Mouse (Mus musculus): Measurements from ENCODE around the gene Dop1b. TPM values are rescaled to one million over a fixed set of nuclear protein-coding genes. Genes with fewer than 3 reads are reported as not detected.

Dop1b gene
- polyA plus RNA-seq, 1 experiment from 2014 or later, result 31.0 TPM

GRCm38 (mm10) chr16:93789971-93790755 is 78.5 kb downstream of the Dop1b start:
- no peak for ATAC-seq (ENCODE audit: low FRiP score)
- 28% methylated on average over 5 of the region's 5 CpGs for WGBS

GRCm38 (mm10) chr16:93792981-93793630 is 81.4 kb downstream of the Dop1b start:
- 74% methylated on average over 15 of the region's 15 CpGs for WGBS
- H3K9ac ChIP-seq, result no peak overlapping the region
- H3K27ac ChIP-seq, result no peak overlapping the region
- H3K4me2 ChIP-seq, result no peak overlapping the region
- ATAC-seq (ENCODE audit: low FRiP score), result no peak
- no peaks in the 10 kb centered on the region for H3K9me3 ChIP-seq
- no peaks in the 10 kb centered on the region for H3K27me3 ChIP-seq
- peaks cover 40% of the 10 kb centered on the region for H3K36me3 ChIP-seq
- H3K4me3 ChIP-seq, result no peak overlapping the region
- H3K4me1 ChIP-seq (replicated peaks), result peaks cover 9% of the 10 kb centered on the region

More at GRCm38 (mm10) chr16:93789971-93790755, 78.5 kb downstream of the Dop1b start:
- Histone ChIP-seq H3K9me3 (no peaks in the 10 kb centered on the region), H3K9ac (no peak overlapping the region), H3K27me3 (no peaks in the 10 kb centered on the region), H3K36me3 (peaks cover 29% of the 10 kb centered on the region), H3K4me1 (replicated peaks) (peaks cover 12% of the 10 kb centered on the region), H3K4me2 (no peak overlapping the region), H3K4me3 (no peak overlapping the region), H3K27ac (peak overlapping the region; percentile 67)

GRCm38 (mm10) chr16:93794845-93795244 is 83.1 kb downstream of the Dop1b start:
- Histone ChIP-seq H3K9me3 (no peaks in the 10 kb centered on the region), H3K4me2 (no peak overlapping the region), H3K27ac (no peak overlapping the region), H3K9ac (no peak overlapping the region), H3K27me3 (no peaks in the 10 kb centered on the region), H3K4me3 (no peak overlapping the region), H3K36me3 (peaks cover 56% of the 10 kb centered on the region), H3K4me1 (replicated peaks) (peaks cover 9% of the 10 kb centered on the region)
- ATAC-seq (ENCODE audit: low FRiP score), result no peak
- WGBS, result 78% methylated on average over 5 of the region's 5 CpGs

- Histone ChIP-seq H3K4me1 (replicated peaks) (peaks cover 8% of the 10 kb centered on the region), H3K9ac (no peak overlapping the region), H3K4me2 (no peak overlapping the region), H3K9me3 (no peaks in the 10 kb centered on the region), H3K27ac (no peak overlapping the region), H3K36me3 (peaks cover 62% of the 10 kb centered on the region), H3K27me3 (no peaks in the 10 kb centered on the region), H3K4me3 (no peak overlapping the region)
- WGBS, result 96% methylated on average over 5 of the region's 5 CpGs
- no peak for ATAC-seq (ENCODE audit: low FRiP score)
These were observed 83.7 kb downstream of the Dop1b start for GRCm38 (mm10) chr16:93795391-93795790.

GRCm38 (mm10) chr16:93797021-93797840 is 85.5 kb downstream of the Dop1b start:
- H3K36me3 ChIP-seq, result peaks cover 77% of the 10 kb centered on the region
- H3K27ac ChIP-seq, result no peak overlapping the region
- no peak overlapping the region for H3K4me3 ChIP-seq
- no peak overlapping the region for H3K4me2 ChIP-seq
- no peaks in the 10 kb centered on the region for H3K9me3 ChIP-seq
- H3K4me1 ChIP-seq (replicated peaks), result no peaks in the 10 kb centered on the region
- no peak overlapping the region for H3K9ac ChIP-seq
- H3K27me3 ChIP-seq, result no peaks in the 10 kb centered on the region
- WGBS, result 88% methylated on average over 12 of the region's 12 CpGs
- no peak for ATAC-seq (ENCODE audit: low FRiP score)

GRCm38 (mm10) chr16:93797841-93798492 is 86.3 kb downstream of the Dop1b start:
- ATAC-seq (ENCODE audit: low FRiP score), result no peak
- no peaks in the 10 kb centered on the region for H3K27me3 ChIP-seq

GRCm38 (mm10) chr16:93798623-93799022 is 86.9 kb downstream of the Dop1b start:
- no peak overlapping the region for H3K4me3 ChIP-seq
- no peak overlapping the region for H3K27ac ChIP-seq
- H3K9me3 ChIP-seq, result no peaks in the 10 kb centered on the region
- no peak for ATAC-seq (ENCODE audit: low FRiP score)
- H3K4me2 ChIP-seq, result no peak overlapping the region
- H3K9ac ChIP-seq, result no peak overlapping the region
- no peaks in the 10 kb centered on the region for H3K27me3 ChIP-seq
- H3K36me3 ChIP-seq, result peaks cover 70% of the 10 kb centered on the region
- H3K4me1 ChIP-seq (replicated peaks), result no peaks in the 10 kb centered on the region
- 72% methylated on average over 5 of the region's 5 CpGs for WGBS

More at GRCm38 (mm10) chr16:93797841-93798492, 86.3 kb downstream of the Dop1b start:
- no peak overlapping the region for H3K27ac ChIP-seq
- no peaks in the 10 kb centered on the region for H3K4me1 ChIP-seq (replicated peaks)
- peaks cover 71% of the 10 kb centered on the region for H3K36me3 ChIP-seq
- no peak overlapping the region for H3K4me3 ChIP-seq
- H3K9me3 ChIP-seq, result no peaks in the 10 kb centered on the region
- H3K9ac ChIP-seq, result no peak overlapping the region; the same call in 1 of the 2 replicates
- H3K4me2 ChIP-seq, result no peak overlapping the region
- 88% methylated on average over 11 of the region's 11 CpGs for WGBS

- ATAC-seq (ENCODE audit: low FRiP score), result no peak
These were observed 87.4 kb downstream of the Dop1b start for GRCm38 (mm10) chr16:93799071-93799470.

GRCm38 (mm10) chr16:93799936-93800335 is 88.2 kb downstream of the Dop1b start:
- H3K27ac ChIP-seq, result no peak overlapping the region
- no peaks in the 10 kb centered on the region for H3K27me3 ChIP-seq
- H3K36me3 ChIP-seq, result peaks cover 69% of the 10 kb centered on the region
- no peaks in the 10 kb centered on the region for H3K9me3 ChIP-seq
- 98% methylated on average over 16 of the region's 16 CpGs for WGBS
- no peaks in the 10 kb centered on the region for H3K4me1 ChIP-seq (replicated peaks)
- no peak overlapping the region for H3K4me3 ChIP-seq
- H3K4me2 ChIP-seq, result no peak overlapping the region
- no peak overlapping the region for H3K9ac ChIP-seq
- ATAC-seq (ENCODE audit: low FRiP score), result no peak

More at GRCm38 (mm10) chr16:93799071-93799470, 87.4 kb downstream of the Dop1b start:
- 83% methylated on average over 3 of the region's 3 CpGs for WGBS
- H3K36me3 ChIP-seq, result peaks cover 70% of the 10 kb centered on the region
- H3K4me3 ChIP-seq, result no peak overlapping the region
- no peaks in the 10 kb centered on the region for H3K27me3 ChIP-seq
- no peak overlapping the region for H3K9ac ChIP-seq
- H3K27ac ChIP-seq, result no peak overlapping the region
- no peaks in the 10 kb centered on the region for H3K4me1 ChIP-seq (replicated peaks)
- H3K4me2 ChIP-seq, result no peak overlapping the region
- H3K9me3 ChIP-seq, result no peaks in the 10 kb centered on the region

GRCm38 (mm10) chr16:93807167-93807566 is 95.5 kb downstream of the Dop1b start:
- Histone ChIP-seq H3K27ac (no peak overlapping the region), H3K4me2 (no peak overlapping the region), H3K27me3 (no peaks in the 10 kb centered on the region), H3K36me3 (peaks cover 85% of the 10 kb centered on the region), H3K4me1 (replicated peaks) (peaks cover 9% of the 10 kb centered on the region; the same call in 1 of the 2 replicates), H3K9me3 (peaks cover 7% of the 10 kb centered on the region; the same call in 1 of the 2 replicates), H3K9ac (no peak overlapping the region), H3K4me3 (no peak overlapping the region)
- ATAC-seq (ENCODE audit: low FRiP score), result no peak
- 92% methylated on average over 6 of the region's 6 CpGs for WGBS

- peaks cover 7% of the 10 kb centered on the region; the same call in 1 of the 2 replicates for H3K9me3 ChIP-seq
- no peaks in the 10 kb centered on the region for H3K27me3 ChIP-seq
- H3K36me3 ChIP-seq, result peaks cover 89% of the 10 kb centered on the region
- 0 out of 2 replicates have a peak overlapping the region, but pooled peaks have one; percentile 40 for H3K27ac ChIP-seq
- ATAC-seq (ENCODE audit: low FRiP score), result no peak
- no peak overlapping the region for H3K4me3 ChIP-seq
- no peak overlapping the region for H3K4me2 ChIP-seq
- H3K9ac ChIP-seq, result no peak overlapping the region
- WGBS, result 50% methylated on average over 8 of the region's 8 CpGs
- peaks cover 9% of the 10 kb centered on the region; the same call in 1 of the 2 replicates for H3K4me1 ChIP-seq (replicated peaks)
These were observed 96.4 kb downstream of the Dop1b start for GRCm38 (mm10) chr16:93807961-93808554.
